Mouse (Mus musculus) bone marrow, adult 2 months (tissue): Measurements from ENCODE around the gene Pyurf.

Experiments used
- CTCF ChIP-seq: fragments of 200-500 bp; IDR thresholded peaks from 2 replicates; pipeline ENCODE4 v1.5.1; 2011; ENCODE audit warnings: low read length, control low read depth; ENCODE audit not compliant: control insufficient read depth, insufficient read depth
- POLR2A ChIP-seq: fragments of 200-500 bp; IDR thresholded peaks from 2 replicates; pipeline ENCODE4 v1.6.1; 2011; ENCODE audit warnings: low read depth, mild to moderate bottlenecking, control low read depth, low read length, borderline replicate concordance; ENCODE audit not compliant: control insufficient read depth

DNA sequence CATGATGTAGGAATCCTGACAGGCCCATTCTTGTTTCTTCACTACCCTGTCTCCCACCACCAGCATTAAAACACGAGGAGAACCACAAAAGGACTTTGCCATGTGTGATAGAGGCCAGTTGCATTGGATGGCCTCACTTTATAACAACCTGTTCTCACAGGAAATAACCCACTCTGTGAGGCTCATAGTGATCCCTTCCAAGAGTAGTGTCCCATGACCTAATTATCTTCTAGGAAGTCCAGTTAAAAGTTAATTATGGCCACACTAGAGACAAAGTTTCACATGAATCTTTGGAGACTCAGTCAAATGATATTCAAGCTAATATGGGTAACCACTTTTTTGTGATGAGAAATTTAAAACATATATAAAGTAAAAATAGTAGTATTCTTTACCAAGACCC, 44.6 kb downstream of the Pyurf start:
- no peak for TF ChIP-seq CTCF
- no peak for TF ChIP-seq POLR2A
